Mouse (Mus musculus): ENCODE data around the gene Gm17455. TPM values are rescaled to one million over a fixed set of nuclear protein-coding genes. Genes with fewer than 3 reads are reported as not detected.

The Gm17455 gene
- total RNA-seq, 2 experiments from 2014 or later = 0.64 to 1.1 TPM

DNA sequence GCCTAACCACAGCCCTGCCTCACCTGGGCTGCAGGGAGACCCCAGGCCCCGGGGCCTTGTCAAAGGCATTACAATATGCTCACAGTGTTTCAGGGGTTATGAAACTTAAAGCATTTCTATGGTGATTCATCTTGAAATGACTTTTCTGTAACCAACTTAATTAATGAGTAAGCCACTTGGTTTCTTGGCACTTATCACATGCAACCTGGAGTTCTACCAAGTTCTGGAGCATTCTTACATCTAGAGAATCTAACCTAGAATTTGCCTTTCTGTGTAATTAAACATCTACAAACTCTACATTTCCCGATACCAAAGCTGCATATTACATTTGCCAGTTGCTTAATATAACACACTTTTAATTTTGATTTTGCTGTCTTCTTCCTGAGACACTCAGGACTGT lies 17.5 kb downstream of the Gm17455 start:
- no peak for DNase-seq (ENCODE audit: low spot score in 2 of 2)

DNA sequence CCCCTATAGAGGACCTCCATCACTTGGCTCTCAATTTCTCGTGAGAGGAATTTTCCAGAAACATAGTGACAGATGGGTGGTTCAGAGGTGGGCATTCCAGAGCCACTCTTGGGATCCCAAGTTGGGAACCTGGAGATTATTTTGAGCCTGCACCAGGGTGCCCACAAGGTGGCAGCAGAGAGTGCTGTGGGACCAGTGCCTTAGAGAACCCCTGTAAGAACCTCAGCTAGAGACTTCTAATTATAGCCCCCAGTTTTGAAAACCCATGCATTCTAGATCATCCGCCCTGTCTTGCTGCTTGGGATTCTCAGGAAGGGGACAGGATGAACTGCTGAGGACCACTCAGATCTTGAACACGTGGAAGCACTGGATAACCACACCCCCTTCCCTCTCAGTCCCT lies 18.6 kb downstream of the Gm17455 start:
- DNase-seq (ENCODE audit: low spot score in 2 of 2) = peak; percentile 35 to 62

DNA sequence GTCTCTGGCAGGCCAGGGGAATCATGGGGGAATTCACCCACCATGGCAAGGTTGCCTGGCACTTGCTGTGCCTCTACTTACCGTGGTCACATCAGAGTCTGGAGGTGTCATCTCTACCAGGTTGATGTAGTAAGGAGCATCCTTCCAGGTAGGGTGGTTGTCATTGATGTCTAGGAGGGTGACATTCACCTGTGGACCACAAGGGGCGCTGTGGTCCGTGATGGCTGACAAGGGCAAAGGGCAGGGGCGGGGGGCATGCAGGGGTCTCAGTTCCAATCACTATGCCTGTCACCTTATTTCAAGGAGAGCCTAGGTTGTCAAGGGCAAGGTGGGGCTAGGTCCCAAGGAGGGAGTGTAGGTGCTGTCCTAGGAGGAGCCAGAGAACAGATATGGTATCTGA lies 20.1 kb downstream of the Gm17455 start:
- no peak for DNase-seq (ENCODE audit: low spot score in 2 of 2)

DNA sequence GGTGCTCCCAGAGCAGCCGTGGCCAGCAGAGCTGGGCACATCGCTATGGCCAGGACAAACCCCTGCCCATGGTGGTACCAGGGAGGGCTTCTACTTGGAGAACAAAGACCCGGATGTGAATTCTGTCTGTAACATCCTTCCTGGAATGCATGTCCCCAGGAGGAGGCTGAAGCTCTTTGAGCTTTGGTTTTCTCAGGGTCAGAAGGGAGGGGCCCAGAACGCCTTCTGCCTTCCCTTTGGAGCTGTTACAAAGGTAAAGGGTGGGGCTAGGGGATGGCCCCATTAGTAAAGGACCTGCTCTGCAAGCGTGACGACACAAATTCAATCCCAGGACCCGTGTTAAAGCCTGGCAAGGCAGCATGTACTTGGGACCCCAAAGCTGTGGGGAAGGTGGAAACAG lies 23.2 kb downstream of the Gm17455 start:
- no peak for DNase-seq (ENCODE audit: low spot score in 2 of 2)

DNA sequence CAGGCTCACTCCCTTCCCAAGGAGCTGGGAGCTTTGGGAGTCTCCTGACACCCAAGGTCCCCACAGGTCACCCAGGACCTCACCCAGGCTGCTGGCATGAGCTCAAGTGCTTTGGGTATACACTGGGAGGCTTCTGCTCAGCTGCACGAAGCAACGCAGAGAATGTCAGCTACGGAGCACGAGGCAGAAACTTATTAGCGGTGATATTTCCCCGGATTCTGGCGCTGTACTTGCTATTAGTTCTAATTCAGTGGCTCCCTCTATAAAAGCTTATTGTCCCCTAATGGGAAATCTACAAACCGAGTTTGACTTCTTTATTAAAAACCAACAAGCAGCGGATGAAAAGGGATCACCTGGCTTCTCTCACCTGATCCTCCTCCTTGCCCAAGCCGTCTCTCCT lies 30.5 kb downstream of the Gm17455 start:
- DNase-seq (ENCODE audit: low spot score in 2 of 2) = no peak

DNA sequence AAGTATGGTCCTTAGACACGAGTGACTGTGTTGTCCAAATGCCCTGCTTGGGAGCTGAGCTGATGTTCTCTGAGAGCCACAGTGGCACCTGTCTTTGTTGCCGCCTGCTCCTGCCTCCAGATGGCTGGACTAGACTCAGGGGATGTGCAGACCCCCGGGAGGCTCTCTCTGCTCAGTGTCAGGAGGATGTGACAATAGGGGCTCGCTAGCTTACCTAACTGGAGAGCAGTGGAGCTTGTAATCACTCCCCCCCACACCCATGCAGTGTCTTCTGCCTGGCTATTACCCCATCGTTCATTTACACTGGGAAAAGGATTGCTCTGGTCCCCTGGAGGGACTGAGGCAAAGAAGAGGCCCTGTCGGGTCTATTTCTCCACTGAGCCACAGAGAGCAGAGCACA lies 31.1 kb downstream of the Gm17455 start:
- no peak for DNase-seq (ENCODE audit: low spot score in 2 of 2)

DNA sequence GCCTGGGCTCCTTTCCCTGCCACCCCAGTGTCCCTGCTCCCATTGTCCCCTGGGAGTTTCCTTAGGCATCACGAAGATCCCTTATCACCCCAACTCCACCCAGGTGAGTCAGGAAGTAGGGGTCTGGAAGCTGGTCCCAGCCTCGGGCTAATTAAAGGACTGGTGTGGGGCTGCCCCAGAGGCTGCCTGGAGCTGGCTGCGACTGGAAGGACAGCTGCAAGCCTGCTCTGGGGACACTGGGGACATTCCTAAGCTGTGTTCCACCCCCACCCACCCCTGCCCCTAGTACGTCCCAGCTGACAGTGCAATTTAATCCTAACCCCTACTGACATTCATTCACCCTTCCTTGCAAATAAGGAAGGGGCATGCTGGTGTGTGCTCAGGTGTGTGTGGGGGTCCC lies 33.2 kb downstream of the Gm17455 start:
- DNase-seq (ENCODE audit: low spot score in 2 of 2) = no peak

DNA sequence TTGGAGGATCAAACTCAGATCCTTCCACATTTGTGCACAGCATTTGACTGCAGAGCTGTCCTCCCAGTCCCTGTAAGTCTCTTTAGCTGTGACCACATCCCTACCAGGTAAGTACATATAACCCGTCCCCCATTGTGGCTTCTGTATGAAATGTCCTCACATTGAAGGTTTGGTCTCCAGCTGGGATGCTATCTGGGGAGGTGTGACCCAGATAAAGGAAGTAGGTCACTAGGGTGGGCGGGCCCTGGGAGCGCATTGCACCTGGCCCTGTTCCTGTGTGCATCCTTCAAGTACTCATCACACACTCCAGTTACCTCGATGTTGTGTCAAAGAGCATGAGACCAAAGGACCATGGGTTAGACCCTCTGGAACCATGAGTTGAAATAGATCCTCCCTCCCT lies 42.8 kb downstream of the Gm17455 start:
- no peak for DNase-seq (ENCODE audit: low spot score in 2 of 2)

DNA sequence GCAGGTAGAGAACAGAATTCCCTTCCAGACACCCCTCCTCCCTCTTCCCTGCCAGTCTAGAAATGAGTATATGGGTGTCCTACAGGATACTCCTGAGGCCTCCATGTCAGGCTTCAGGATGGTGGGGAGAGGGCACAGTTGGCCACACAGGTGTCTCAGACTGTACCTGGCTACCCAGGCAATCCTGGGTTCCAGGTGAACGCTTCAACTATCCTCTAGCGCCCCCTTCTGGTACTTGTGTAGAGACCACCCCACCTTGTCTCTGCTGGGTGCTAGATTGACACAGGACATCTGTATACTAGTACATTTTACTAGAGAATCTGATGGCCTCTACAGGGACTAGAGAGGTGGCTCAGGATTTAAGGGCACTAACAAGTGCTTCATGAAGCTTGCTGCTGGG lies 43.6 kb downstream of the Gm17455 start:
- no peak for DNase-seq (ENCODE audit: low spot score in 2 of 2)

DNA sequence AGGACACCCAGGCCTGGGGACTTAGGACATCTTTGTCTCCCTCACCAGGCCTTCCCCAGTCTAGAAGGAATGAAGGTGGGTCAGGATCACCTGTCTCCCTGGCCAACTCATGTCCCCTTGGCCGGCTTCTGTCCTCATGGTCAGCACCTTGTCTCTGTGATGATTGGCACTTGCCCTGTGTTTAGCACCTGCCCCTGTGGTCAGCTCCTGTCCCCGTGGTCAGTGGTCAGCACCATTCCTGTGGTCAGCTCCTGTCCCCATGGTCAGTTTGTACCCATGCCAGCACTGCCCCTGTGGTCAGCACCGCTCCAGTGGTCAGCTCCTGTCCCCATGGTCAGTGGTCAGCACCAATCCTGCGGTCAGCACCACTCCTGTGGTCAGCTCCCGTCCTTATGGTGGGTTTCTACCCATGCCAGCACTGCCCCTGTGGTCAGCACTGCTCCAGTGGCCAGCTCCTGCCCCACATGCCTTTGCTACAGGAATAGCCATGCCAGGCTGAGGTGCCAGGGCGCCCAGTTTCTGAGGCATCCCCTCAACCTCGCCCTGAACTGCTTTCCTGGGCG lies 45.6 kb downstream of the Gm17455 start:
- DNase-seq (ENCODE audit: low spot score in 2 of 2) = peak; percentile 41 to 60

DNA sequence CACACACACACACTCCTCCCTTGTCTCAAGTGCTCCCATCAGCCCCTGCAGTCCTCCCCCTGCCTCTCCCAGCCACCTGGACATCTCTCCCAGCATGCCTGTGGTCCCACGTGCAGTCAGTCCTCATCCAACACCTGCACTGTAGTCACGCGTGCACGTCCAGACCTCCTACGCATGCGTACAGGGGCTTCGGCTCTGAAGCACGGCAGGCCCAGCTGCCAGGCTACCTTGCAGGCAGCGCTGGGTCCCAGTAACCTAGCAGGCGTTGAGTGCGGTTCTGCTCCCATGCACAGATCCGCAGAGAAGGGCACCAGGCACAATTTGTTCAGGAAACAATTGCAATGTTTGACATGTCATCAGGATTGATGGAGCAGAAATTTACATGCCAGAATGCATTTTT lies 47.7 kb downstream of the Gm17455 start:
- DNase-seq (ENCODE audit: low spot score in 2 of 2) = no peak

Other genes with a start within 250 kb of the Gm17455 start
- gene Chst3, start 180.5 kb upstream of the Gm17455 start, total RNA-seq (2021) = 1 to 10 TPM; 3.8 to 4.3 TPM
- 100 to 1,000 TPM; 457 to 468 TPM for gene Psap, start 122.1 kb upstream of the Gm17455 start, total RNA-seq (2021)
- gene Vsir, start 52.9 kb upstream of the Gm17455 start, total RNA-seq (2021) = 10 to 100 TPM; 16.9 to 17.9 TPM

Measured in gastrocnemius, postnatal 4 days (tissue).